Mouse (Mus musculus) heart, embryonic 11.5 days (tissue): ENCODE measurements around the gene Ceacam1. TPM values are rescaled to one million over a fixed set of nuclear protein-coding genes. Genes with fewer than 3 reads are reported as not detected.
"Not testable (repeated sequence)": the region's sequence is repeated elsewhere in the genome, so short reads cannot be mapped to it uniquely, and the experiment has no call there.

ENCODE experiments used
- ATAC-seq: fragments of 200-750 bp; cut with Nextera tagmentation; replicated peaks from 2 replicates; pipeline ENCODE4 v1.8.0; 2017; ENCODE audit warnings: moderate library complexity; ENCODE audit not compliant: insufficient number of reproducible peaks, low FRiP score, low TSS enrichment
- H3K27ac ChIP-seq: fragments of 300-500 bp; sonication (generic); 2 replicates; pipeline ENCODE4 v1.5.1; 2014; ENCODE audit warnings: mild to moderate bottlenecking, low read depth, low read length
- H3K27me3 ChIP-seq: fragments of 300-500 bp; sonication (generic); 2 replicates; pipeline ENCODE4 v1.6.1; 2014; ENCODE audit warnings: mild to moderate bottlenecking, low read length, mixed read lengths; ENCODE audit not compliant: control insufficient read depth, insufficient read depth
- H3K36me3 ChIP-seq: fragments of 300-500 bp; sonication (generic); 2 replicates; pipeline ENCODE4 v1.6.1; 2014; ENCODE audit warnings: mild to moderate bottlenecking, low read length, moderate library complexity, mixed read lengths; ENCODE audit not compliant: control insufficient read depth, insufficient read depth
- H3K4me1 ChIP-seq: fragments of 300-500 bp; sonication (generic); 2 replicates; pipeline ENCODE4 v1.6.1; 2014; ENCODE audit warnings: low read length; ENCODE audit not compliant: control insufficient read depth, insufficient read depth
- H3K4me2 ChIP-seq: fragments of 300-500 bp; sonication (generic); 2 replicates; pipeline ENCODE4 v1.6.1; 2014; ENCODE audit warnings: mild to moderate bottlenecking, moderate library complexity
- H3K4me3 ChIP-seq: fragments of 300-500 bp; sonication (generic); 2 replicates; pipeline ENCODE4 v1.5.1; 2014; ENCODE audit warnings: low read depth, low read length
- H3K9ac ChIP-seq: fragments of 300-500 bp; sonication (generic); 2 replicates; pipeline ENCODE4 v1.6.1; 2014; ENCODE audit warnings: mild to moderate bottlenecking, low read depth, low read length, moderate library complexity
- H3K9me3 ChIP-seq: fragments of 300-500 bp; sonication (generic); replicated peaks from 2 replicates; pipeline ENCODE4 v1.6.1; 2016; ENCODE audit warnings: low read length; ENCODE audit not compliant: control insufficient read depth
- WGBS: fragments of 180-500 bp; shearing (Covaris S2); extraction: QIAGEN DNeasy Blood & Tissue Kit; methylation state at CpG from one replicate; pipeline ENCODE4 v1.1.7; 2014; ENCODE audit not compliant: insufficient replicate concordance; 5-methylcytosine and 5-hydroxymethylcytosine counted together
- polyA plus RNA-seq: library from polyadenylated mRNA; unstranded; fragments of >200 nt; fragmentation: Nextera tagmentation; extraction: Ambion mirVana; gene quantifications from 2 replicates; pipeline ENCODE4 v1.2.1, GENCODE M21; 2014

The Ceacam1 gene
- polyA plus RNA-seq, 1 experiment from 2014 or later: 1.9 TPM

DNA sequence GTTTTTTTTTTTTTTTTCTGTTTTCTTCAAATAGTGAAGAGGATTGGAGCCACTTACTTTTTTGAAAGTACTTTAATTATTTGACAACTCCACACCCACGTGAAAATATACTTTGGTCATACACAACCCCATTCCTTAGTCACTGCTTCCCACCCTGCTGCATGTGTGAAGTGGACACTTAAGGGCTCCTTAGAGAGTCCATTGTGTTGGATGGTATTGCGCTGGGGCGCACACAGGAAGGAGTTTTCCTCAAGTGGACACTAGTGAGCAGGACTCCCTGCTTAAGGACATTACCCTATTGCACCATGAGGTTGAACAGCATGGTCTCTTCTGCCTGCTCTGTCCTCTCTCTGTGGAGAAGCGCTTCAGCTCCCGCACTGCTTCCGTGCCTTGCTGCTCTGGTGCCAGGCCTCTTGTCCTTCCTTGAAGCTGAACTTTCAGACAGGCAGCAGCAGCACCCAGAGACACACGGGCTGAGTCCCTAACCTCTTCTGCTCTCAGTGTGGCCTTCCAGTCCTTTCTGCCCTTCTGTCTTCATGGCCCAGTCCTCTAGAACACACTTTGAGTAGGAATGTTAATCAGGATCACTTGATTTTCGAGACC lies 5.8 kb upstream of the Ceacam1 start:
- ATAC-seq: no peak
- H3K4me3 ChIP-seq: no peak overlapping the region
- 64% methylated on average over 8 of the region's 8 CpGs for WGBS

DNA sequence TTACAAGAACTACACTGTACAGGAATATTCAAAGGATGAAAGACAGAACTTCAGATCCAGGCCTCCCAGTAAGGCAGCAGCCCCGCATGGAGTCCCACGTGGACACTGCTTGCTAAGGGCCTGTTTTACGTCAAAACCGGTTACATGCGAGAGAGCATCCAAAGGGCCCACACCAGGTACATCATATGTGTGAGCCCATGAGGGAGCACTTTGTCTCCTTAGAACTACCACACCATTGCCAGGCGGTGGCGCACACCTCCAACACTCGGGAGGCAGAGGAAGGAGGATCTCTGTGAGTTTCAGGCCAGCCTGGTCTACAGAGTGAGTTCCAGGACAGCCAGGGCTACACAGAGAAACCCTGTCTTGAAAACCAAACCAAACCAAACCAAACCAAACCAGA lies 3.4 kb upstream of the Ceacam1 start:
- not testable (repeated sequence) for H3K27me3 ChIP-seq, H3K9me3 ChIP-seq, H3K9ac ChIP-seq, ATAC-seq, H3K36me3 ChIP-seq, H3K27ac ChIP-seq, H3K4me1 ChIP-seq, H3K4me3 ChIP-seq, H3K4me2 ChIP-seq
- 50% methylated on average over 8 of the region's 8 CpGs for WGBS

More for the DNA sequence above, 5.8 kb upstream of the Ceacam1 start:
- Histone ChIP-seq H3K27me3 (no peaks in the 10 kb centered on the region), H3K4me2 (no peak overlapping the region), H3K27ac (no peak overlapping the region), H3K36me3 (no peaks in the 10 kb centered on the region), H3K4me1 (no peaks in the 10 kb centered on the region), H3K9ac (no peak overlapping the region), H3K9me3 (no peaks in the 10 kb centered on the region)

DNA sequence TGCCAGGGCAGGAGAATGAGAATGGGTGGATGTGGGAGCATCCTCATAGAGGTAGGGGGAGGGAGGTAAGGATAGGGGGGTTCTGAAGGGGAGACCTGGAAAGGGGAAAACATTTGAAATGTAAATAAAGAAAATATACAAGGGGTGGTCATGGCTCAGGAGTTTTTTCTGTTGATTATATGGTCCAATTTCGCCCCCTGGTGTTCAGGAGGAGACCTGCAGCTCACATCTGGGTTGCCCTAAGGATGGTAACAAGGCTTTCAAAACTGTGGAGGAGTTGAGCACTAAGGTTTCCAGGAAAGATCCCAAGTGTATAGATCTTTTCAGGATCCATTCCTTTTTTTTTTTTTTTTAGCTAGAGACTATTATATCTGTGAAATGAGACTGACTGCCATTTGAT lies 2.0 kb upstream of the Ceacam1 start:
- H3K27ac ChIP-seq: no peak overlapping the region
- H3K36me3 ChIP-seq: no peaks in the 10 kb centered on the region
- ATAC-seq: no peak
- H3K4me1 ChIP-seq: no peaks in the 10 kb centered on the region
- H3K9ac ChIP-seq: no peak overlapping the region
- H3K4me2 ChIP-seq: no peak overlapping the region
- H3K9me3 ChIP-seq: no peaks in the 10 kb centered on the region
- no peak overlapping the region for H3K4me3 ChIP-seq
- no peaks in the 10 kb centered on the region for H3K27me3 ChIP-seq
- 0% methylated on average over 1 of the region's 1 CpGs for WGBS

DNA sequence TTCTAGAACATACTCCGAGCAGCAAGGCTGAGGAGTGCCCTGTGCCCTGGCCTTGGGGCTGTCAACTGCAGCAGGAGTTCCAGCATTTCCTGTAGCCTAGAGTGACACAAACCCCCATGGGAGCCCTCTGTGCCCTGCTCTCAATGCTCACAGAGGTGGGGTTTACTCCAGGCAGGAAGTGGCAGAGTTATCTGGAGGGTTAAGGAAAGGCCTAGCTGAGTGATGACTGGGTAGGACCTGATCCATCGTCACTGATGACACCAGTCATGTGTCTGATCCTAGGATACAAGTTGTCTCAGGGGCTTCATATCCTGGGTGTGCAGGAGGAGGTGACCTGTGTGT lies 320 bp upstream of the Ceacam1 start:
- not testable (repeated sequence) for H3K36me3 ChIP-seq, H3K27me3 ChIP-seq, H3K9me3 ChIP-seq, H3K4me2 ChIP-seq, H3K9ac ChIP-seq, H3K27ac ChIP-seq, H3K4me3 ChIP-seq, ATAC-seq, H3K4me1 ChIP-seq
- WGBS: 47% methylated on average over 1 of the region's 2 CpGs

DNA sequence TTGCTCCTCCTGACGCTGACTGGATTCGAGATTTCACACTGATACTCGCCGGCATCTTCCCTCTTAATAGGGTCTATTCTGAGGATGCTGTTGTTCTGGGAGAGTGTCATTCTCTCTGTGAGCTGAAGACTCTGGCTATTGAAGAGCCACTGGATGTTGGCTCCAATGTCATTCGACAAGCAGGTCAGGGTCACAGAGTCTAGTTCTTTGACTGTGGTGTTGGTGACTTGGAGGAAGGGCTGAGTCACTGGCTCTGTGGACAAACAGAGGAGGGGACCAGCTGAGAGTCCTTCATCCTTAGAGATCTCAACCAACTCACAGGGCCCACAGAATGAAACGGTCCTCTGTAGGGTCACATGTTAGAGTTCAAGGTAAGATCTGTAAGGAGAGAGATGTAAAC lies 5.6 kb downstream of the Ceacam1 start:
- not testable (repeated sequence) for H3K9me3 ChIP-seq, H3K27ac ChIP-seq, ATAC-seq, H3K4me2 ChIP-seq, H3K27me3 ChIP-seq, H3K36me3 ChIP-seq, H3K9ac ChIP-seq, H3K4me3 ChIP-seq, H3K4me1 ChIP-seq
- WGBS: 79% methylated on average over 5 of the region's 6 CpGs

DNA sequence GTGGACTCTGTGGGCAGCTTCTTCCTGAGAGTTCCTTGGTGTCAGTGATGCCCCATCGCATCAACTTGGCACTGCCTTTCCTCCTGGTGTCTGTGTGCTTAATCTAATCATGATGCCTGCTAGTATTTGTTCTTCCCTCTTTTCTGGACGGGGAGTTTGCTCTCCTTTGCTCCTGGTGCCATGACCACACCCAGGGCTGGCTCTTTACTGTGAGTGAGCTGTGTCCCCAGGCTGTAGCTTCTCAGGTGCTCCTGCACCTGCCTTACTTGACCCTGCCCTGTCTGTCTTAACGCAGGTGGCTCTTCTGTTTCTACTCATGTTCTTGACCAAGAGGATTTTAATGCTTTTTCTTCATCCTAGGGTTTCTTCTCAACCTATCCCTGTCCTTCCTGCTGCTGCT lies 11.8 kb downstream of the Ceacam1 start:
- H3K27ac ChIP-seq, ATAC-seq, H3K36me3 ChIP-seq, H3K4me2 ChIP-seq, H3K4me1 ChIP-seq, H3K9me3 ChIP-seq, H3K4me3 ChIP-seq, H3K27me3 ChIP-seq, H3K9ac ChIP-seq: not testable (repeated sequence)
- WGBS: 76% methylated on average over 3 of the region's 3 CpGs

DNA sequence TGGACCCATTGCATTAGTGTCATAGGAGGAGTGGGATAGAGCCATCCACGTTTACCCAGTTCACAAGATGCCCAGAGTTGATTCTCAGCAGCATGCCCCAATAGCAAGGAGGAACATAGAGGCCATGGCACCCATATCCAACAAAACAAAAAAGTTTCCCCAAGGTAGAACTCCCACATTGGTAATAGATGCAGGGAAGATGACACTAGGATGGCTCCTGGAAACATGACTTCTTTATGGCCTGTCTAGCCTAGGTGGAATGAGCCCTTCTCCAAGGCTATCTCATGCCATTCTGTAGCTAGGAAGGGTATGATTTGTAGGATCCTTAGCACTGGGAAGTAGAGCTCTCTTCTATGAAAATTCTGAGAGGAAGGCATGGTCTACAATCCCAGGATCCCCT lies 12.4 kb downstream of the Ceacam1 start:
- H3K4me1 ChIP-seq: no peaks in the 10 kb centered on the region
- no peak for ATAC-seq
- H3K36me3 ChIP-seq: no peaks in the 10 kb centered on the region
- H3K27ac ChIP-seq: no peak overlapping the region
- H3K27me3 ChIP-seq: no peaks in the 10 kb centered on the region
- H3K9ac ChIP-seq: no peak overlapping the region
- no peak overlapping the region for H3K4me2 ChIP-seq
- WGBS: 57% methylated on average over 1 of the region's 1 CpGs
- no peaks in the 10 kb centered on the region for H3K9me3 ChIP-seq
- H3K4me3 ChIP-seq: no peak overlapping the region

DNA sequence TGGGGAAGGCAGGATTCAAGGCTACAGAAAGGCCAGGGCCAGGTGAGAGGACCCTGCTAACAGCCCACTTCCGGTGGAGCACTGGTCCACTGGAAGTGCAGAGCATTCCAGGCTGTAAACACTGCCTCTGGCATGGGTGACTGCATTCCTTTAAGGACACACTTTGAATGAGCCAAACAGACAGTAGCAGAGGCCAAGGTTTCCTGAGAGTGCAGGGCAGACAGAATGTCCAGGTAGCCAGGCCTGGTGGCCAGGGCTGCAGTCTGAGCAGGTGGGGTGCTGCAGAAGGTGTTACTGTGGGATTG lies 15.4 kb downstream of the Ceacam1 start:
- H3K27me3 ChIP-seq, H3K4me1 ChIP-seq, H3K9me3 ChIP-seq, H3K4me3 ChIP-seq, H3K9ac ChIP-seq, H3K27ac ChIP-seq, ATAC-seq, H3K36me3 ChIP-seq, H3K4me2 ChIP-seq: not testable (repeated sequence)
- no CpG with 5 or more reads among the region's 1 CpGs for WGBS

DNA sequence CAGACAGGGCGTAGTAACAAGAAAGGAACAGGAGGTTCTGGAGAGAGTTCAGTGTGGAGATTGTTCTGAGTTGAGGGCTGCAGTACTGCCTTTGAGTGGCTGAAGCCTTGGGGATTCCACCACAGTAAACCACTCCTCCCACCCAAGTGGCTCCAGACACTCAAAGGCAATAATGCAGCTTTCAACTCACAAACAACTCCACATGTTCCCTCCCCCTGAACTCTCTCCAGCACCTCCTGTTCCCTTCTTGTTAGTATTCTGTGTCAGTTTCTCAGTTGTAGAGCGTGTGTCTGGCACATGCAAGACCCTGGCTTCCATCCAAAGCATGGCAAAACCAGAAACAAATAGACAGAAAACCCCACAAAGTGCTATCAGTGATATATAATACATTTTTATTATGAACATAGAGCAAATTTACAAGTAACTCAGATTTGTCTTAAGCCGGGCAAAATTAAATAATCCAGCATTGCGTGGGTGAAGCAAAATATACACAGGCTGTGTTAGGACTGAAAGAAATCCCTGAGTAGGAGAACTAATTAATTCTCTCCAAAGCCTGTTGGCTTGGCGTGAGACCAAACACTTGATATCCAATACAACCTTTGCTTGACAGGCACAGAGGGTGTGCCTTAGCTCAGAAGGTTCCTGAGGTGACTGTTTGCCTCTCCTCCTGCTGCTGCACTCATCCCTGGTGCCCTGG lies 15.9 kb downstream of the Ceacam1 start:
- H3K4me1 ChIP-seq, H3K27me3 ChIP-seq, H3K27ac ChIP-seq, H3K9me3 ChIP-seq, ATAC-seq, H3K9ac ChIP-seq, H3K4me2 ChIP-seq, H3K36me3 ChIP-seq, H3K4me3 ChIP-seq: not testable (repeated sequence)
- 82% methylated on average over 4 of the region's 5 CpGs for WGBS
